Mouse (Mus musculus): Measurements from ENCODE around the gene Lrba.

Lrba gene

GRCm38 (mm10) chr3:86224564-86225421, at the start of gene Lrba:
Gene Lrba (plus strand): TSS chr3:86224680.
- peak; percentile 18 for DNase-seq (ENCODE audit: low read depth, low spot score)

- no peak for DNase-seq (ENCODE audit: low read depth, low spot score)
Measured at GRCm38 (mm10) chr3:86179714-86180113, 44.8 kb upstream of the Lrba start.

- no peak for DNase-seq (ENCODE audit: low read depth, low spot score)
Measured at GRCm38 (mm10) chr3:86181107-86181506, 43.4 kb upstream of the Lrba start.

GRCm38 (mm10) chr3:86184546-86184945, 39.9 kb upstream of the Lrba start:
- DNase-seq (ENCODE audit: low read depth, low spot score): no peak

GRCm38 (mm10) chr3:86187736-86188389, 36.6 kb upstream of the Lrba start:
- DNase-seq (ENCODE audit: low read depth, low spot score): no peak

GRCm38 (mm10) chr3:86195981-86196380, 28.5 kb upstream of the Lrba start:
- DNase-seq (ENCODE audit: low read depth, low spot score): no peak

- no peak for DNase-seq (ENCODE audit: low read depth, low spot score)
Measured at GRCm38 (mm10) chr3:86196471-86196870, 28.0 kb upstream of the Lrba start.

- no peak for DNase-seq (ENCODE audit: low read depth, low spot score)
Measured at GRCm38 (mm10) chr3:86201645-86202175, 22.8 kb upstream of the Lrba start.

- DNase-seq (ENCODE audit: low read depth, low spot score): no peak
Measured at GRCm38 (mm10) chr3:86202449-86202848, 22.0 kb upstream of the Lrba start.

- DNase-seq (ENCODE audit: low read depth, low spot score): no peak
Measured at GRCm38 (mm10) chr3:86204608-86205358, 19.7 kb upstream of the Lrba start.

GRCm38 (mm10) chr3:86206556-86206955, 17.9 kb upstream of the Lrba start:
- DNase-seq (ENCODE audit: low read depth, low spot score): no peak

- DNase-seq (ENCODE audit: low read depth, low spot score): no peak
Measured at GRCm38 (mm10) chr3:86210267-86210939, 14.1 kb upstream of the Lrba start.

GRCm38 (mm10) chr3:86210959-86211358, 13.5 kb upstream of the Lrba start:
- no peak for DNase-seq (ENCODE audit: low read depth, low spot score)

GRCm38 (mm10) chr3:86214248-86214647, 10.2 kb upstream of the Lrba start:
- DNase-seq (ENCODE audit: low read depth, low spot score): no peak

GRCm38 (mm10) chr3:86223634-86224313, 706 bp upstream of the Lrba start:
- peak; percentile 60 for DNase-seq (ENCODE audit: low read depth, low spot score)

- no peak for DNase-seq (ENCODE audit: low read depth, low spot score)
Measured at GRCm38 (mm10) chr3:86224314-86224563, 241 bp upstream of the Lrba start.

GRCm38 (mm10) chr3:86231532-86232086, 7.1 kb downstream of the Lrba start:
- DNase-seq (ENCODE audit: low read depth, low spot score): no peak

GRCm38 (mm10) chr3:86247193-86247592, 22.7 kb downstream of the Lrba start:
- DNase-seq (ENCODE audit: low read depth, low spot score): no peak

- DNase-seq (ENCODE audit: low read depth, low spot score): no peak
Measured at GRCm38 (mm10) chr3:86251212-86251611, 26.7 kb downstream of the Lrba start.

GRCm38 (mm10) chr3:86252588-86252987, 28.1 kb downstream of the Lrba start:
- DNase-seq (ENCODE audit: low read depth, low spot score): no peak

- no peak for DNase-seq (ENCODE audit: low read depth, low spot score)
Measured at GRCm38 (mm10) chr3:86253071-86253470, 28.6 kb downstream of the Lrba start.
